Mouse (Mus musculus) forebrain, embryonic 12.5 days (tissue): ENCODE data around the gene Gm20388. TPM values are rescaled to one million over a fixed set of nuclear protein-coding genes. Genes with fewer than 3 reads are reported as not detected.

Experiments
- ATAC-seq: fragments of 200-750 bp; cut with Nextera tagmentation; 2 replicates; pipeline ENCODE4 v1.8.0; 2017; ENCODE audit warnings: moderate TSS enrichment; ENCODE audit not compliant: low FRiP score
- H3K27ac ChIP-seq: fragments of 300-500 bp; sonication (generic); 2 replicates; pipeline ENCODE4 v1.5.1; 2016; ENCODE audit warnings: mild to moderate bottlenecking
- H3K27me3 ChIP-seq: fragments of 300-500 bp; sonication (generic); 2 replicates; pipeline ENCODE4 v1.6.1; 2016; ENCODE audit warnings: mild to moderate bottlenecking
- H3K36me3 ChIP-seq: fragments of 300-500 bp; sonication (generic); replicated peaks from 2 replicates; pipeline ENCODE4 v1.6.1; 2016; ENCODE audit warnings: mild to moderate bottlenecking
- H3K4me1 ChIP-seq: fragments of 300-500 bp; sonication (generic); 2 replicates; pipeline ENCODE4 v1.6.1; 2016
- H3K4me2 ChIP-seq: fragments of 300-500 bp; sonication (generic); 2 replicates; pipeline ENCODE4 v1.6.1; 2016; ENCODE audit warnings: mild to moderate bottlenecking, moderate library complexity
- H3K4me3 ChIP-seq: fragments of 300-500 bp; sonication (generic); replicated peaks from 2 replicates; pipeline ENCODE4 v1.5.1; 2016; ENCODE audit warnings: mild to moderate bottlenecking
- H3K9ac ChIP-seq: fragments of 300-500 bp; sonication (generic); 2 replicates; pipeline ENCODE4 v1.6.1; 2016; ENCODE audit warnings: mild to moderate bottlenecking
- H3K9me3 ChIP-seq: fragments of 300-500 bp; sonication (generic); 2 replicates; pipeline ENCODE4 v1.6.1; 2016
- WGBS: fragments of 180-500 bp; shearing (Covaris S2); methylation state at CpG from one replicate; pipeline ENCODE4 v1.1.7; 2016; 5-methylcytosine and 5-hydroxymethylcytosine counted together
- polyA plus RNA-seq: library from polyadenylated mRNA; unstranded; fragments of >200 nt; fragmentation: Nextera tagmentation; extraction: Ambion mirVana; gene quantifications from 2 replicates; pipeline ENCODE4 v1.2.1, GENCODE M21; 2016

The Gm20388 gene
- polyA plus RNA-seq, 1 experiment from 2014 or later, result not detected

DNA sequence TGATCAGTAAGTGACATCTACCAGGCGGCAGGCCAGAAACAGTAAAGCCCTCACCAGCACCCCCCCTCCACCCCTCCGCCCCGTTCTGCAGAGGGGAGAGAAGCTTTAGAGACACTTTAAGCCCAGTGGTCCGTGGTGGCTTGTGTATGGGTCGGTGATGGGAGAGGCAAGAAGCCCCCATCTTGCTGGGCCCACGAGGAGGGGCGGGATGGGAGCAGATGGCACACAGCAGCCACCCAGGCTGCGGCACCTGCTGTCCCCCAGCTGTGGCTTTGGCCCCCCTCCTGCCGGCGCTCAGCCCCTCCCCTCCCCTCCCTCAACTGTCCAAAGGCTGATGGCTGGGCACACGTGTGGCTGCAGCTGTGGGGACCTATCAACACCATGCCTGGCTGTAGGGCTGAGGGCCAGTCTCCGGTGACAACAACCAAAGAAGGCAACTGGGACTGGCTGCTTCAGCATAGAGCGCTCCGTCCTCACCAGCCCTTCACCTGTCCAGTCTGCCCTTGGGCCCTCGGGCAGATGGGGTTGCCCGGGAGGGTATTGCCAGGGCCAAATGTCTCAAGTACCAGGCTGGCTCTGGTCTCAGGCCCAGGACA lies 2740.8 kb downstream of the Gm20388 start:
- Histone ChIP-seq H3K36me3 (peaks cover 19% of the 10 kb centered on the region), H3K4me1 (peaks cover 33% of the 10 kb centered on the region), H3K27ac (no peak overlapping the region), H3K4me3 (no peak overlapping the region), H3K9ac (peak overlapping the region; percentile 12; the same call in 1 of the 2 replicates), H3K4me2 (no peak overlapping the region), H3K27me3 (no peaks in the 10 kb centered on the region), H3K9me3 (no peaks in the 10 kb centered on the region)
- ATAC-seq, result peak; percentile 60; the same call in 1 of the 2 replicates
- WGBS, result 70% methylated on average over 15 of the region's 16 CpGs

DNA sequence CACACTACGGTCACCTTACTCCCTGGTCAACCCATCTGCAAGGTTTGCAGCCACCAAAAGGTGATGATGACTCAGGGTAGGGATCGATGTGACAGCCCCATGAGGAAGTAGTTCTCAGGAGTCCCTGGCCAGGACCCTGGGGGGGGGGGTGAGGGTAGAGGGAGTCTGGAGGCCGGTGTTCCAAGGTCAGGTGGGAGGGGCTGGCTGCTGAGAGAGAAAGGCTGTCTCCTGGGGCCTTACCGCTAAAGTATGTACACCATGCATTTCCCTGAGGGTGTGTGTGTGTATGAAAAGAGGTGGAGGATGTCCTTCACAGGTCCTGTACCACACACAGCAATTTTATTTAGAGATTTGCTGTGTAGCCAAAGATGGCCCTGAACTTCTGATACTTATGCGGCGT lies 2742.0 kb downstream of the Gm20388 start:
- ATAC-seq, result no peak
- Histone ChIP-seq H3K4me1 (peaks cover 33% of the 10 kb centered on the region), H3K27ac (no peak overlapping the region), H3K9ac (no peak overlapping the region), H3K9me3 (no peaks in the 10 kb centered on the region), H3K36me3 (peaks cover 13% of the 10 kb centered on the region), H3K4me3 (no peak overlapping the region), H3K27me3 (no peaks in the 10 kb centered on the region), H3K4me2 (no peak overlapping the region)
- WGBS, result 74% methylated on average over 6 of the region's 6 CpGs

DNA sequence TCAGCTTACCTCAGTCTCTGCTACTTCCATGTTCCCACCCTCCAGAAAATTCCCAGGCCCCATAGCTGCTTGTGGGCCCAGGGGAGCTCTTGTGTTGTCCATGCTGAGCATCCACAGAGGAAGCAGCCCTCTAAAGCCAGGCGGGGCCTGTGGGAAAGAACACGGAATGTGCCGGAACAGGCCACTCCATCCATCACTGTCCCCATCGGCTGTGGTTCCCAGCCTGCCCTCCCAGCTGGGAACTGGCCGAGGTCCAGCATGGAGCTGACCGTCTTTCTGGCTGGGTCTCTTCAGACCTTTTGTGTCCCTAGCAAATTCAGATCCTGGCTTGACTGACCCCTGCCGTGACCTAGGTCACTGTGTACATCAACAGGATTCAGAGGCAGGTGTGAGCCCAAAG lies 2744.1 kb downstream of the Gm20388 start:
- Histone ChIP-seq H3K27me3 (no peaks in the 10 kb centered on the region), H3K27ac (no peak overlapping the region), H3K4me3 (no peak overlapping the region), H3K4me2 (no peak overlapping the region), H3K9ac (no peak overlapping the region), H3K36me3 (peaks cover 2% of the 10 kb centered on the region; the same call in 1 of the 2 replicates), H3K9me3 (no peaks in the 10 kb centered on the region), H3K4me1 (peaks cover 33% of the 10 kb centered on the region)
- WGBS, result 83% methylated on average over 7 of the region's 7 CpGs
- ATAC-seq, result no peak

DNA sequence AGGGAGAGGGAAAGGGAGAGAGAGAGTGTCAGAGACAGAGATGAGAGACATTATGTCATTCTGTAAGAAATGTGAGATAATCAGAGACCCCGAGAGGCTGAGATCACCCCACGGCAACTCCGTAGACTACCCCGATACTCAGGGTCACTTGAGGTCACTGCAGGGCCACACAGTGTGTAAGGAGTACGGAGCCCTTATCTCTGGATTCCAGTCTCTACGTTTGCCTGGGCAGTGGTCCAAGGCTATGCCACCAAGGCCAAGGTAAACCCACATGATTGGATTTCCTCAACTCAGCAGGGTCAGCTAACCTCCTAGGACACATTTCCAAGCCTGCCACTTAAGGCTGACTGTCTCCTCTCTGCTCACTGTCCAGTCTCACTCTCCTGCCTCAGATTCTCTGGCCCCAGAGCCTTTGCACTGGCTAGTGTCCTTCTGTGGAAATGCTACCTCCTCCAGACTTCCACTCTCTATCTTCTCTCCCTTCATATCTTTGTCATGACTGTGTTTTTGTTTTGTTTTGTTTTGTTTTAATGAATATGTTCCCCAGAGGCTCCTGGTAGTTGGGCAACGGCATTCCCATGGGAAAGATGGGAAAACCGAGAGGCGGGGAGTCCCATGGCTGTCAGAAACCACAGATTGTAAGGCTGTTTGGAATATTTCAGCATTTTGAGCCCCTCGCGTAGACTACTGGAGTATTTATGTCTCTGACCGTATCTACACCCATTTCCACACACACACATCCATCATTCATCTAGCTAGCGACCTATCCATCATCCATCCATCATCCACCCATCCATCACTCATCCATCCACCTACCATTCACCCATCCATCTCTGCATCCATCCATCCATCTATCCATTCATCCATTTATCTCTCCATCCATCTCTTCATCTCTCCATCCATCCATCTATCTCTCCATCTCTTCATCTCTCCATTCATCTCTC lies 2745.7 kb downstream of the Gm20388 start:
- Histone ChIP-seq H3K4me3 (no peak overlapping the region), H3K9me3 (no peaks in the 10 kb centered on the region), H3K27me3 (no peaks in the 10 kb centered on the region), H3K27ac (no peak overlapping the region), H3K9ac (no peak overlapping the region), H3K4me1 (peaks cover 32% of the 10 kb centered on the region), H3K36me3 (no peaks in the 10 kb centered on the region), H3K4me2 (no peak overlapping the region)
- no peak for ATAC-seq
- WGBS, result 87% methylated on average over 13 of the region's 13 CpGs

DNA sequence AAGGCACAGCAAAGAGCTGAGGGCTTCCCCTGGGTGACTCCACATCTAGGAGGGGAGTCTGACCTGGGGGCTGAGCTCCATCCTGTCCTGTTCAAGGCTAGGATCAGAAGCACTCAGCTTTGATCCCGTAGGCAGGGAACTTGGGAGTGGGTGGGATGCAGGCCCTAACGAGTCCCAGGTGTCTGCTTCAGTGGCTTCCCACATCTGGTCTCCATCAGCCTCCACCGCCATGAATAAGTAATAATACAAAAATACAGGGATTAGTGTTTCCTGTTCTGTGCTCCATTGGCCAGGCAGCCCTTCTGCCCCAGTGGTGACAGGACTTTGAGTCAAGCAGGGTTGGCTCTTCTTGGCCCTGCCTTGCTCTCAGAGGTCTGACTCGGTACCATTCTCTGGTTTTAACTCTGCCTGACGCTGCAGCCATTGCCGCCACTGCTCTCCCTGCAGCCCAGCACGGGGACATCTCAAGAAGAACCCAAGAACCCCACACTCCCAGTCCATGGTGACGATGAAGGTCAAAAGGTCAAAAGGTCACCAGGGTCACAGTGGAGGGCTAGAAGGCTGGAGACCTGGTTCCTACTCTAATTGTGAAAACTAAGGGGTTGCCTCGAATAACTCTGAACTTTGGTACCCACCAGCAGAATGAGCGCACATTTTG lies 2747.6 kb downstream of the Gm20388 start:
- H3K4me3 ChIP-seq, result no peak overlapping the region
- no peak overlapping the region for H3K4me2 ChIP-seq
- no peak overlapping the region for H3K27ac ChIP-seq
- no peaks in the 10 kb centered on the region for H3K9me3 ChIP-seq
- no peaks in the 10 kb centered on the region for H3K27me3 ChIP-seq
- 70% methylated on average over 10 of the region's 10 CpGs for WGBS
- peaks cover 23% of the 10 kb centered on the region for H3K4me1 ChIP-seq
- no peak for ATAC-seq
- H3K36me3 ChIP-seq, result no peaks in the 10 kb centered on the region
- H3K9ac ChIP-seq, result no peak overlapping the region

DNA sequence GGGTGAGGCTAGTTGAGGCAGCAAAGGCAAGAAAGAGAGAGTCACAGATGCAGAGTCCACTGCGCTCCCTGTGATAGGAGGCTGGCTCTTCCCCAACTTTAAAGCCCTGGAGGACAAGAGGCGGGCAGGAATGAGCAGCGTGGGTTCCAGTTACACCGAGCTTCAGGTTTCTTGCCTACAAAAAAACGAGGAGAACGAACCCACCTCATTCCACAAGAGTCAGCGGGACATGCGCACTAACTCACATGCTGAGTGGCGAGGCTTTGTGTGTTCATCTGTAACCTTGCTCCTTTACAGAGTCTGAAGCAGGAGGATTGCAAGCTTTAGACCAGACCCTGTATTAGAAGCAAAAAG lies 2748.1 kb downstream of the Gm20388 start:
- H3K27ac ChIP-seq, result no peak overlapping the region
- no peaks in the 10 kb centered on the region for H3K27me3 ChIP-seq
- no peaks in the 10 kb centered on the region for H3K9me3 ChIP-seq
- WGBS, result 80% methylated on average over 9 of the region's 9 CpGs
- H3K4me2 ChIP-seq, result no peak overlapping the region
- H3K36me3 ChIP-seq, result no peaks in the 10 kb centered on the region
- H3K4me1 ChIP-seq, result peaks cover 18% of the 10 kb centered on the region
- no peak for ATAC-seq
- H3K4me3 ChIP-seq, result no peak overlapping the region
- no peak overlapping the region for H3K9ac ChIP-seq

DNA sequence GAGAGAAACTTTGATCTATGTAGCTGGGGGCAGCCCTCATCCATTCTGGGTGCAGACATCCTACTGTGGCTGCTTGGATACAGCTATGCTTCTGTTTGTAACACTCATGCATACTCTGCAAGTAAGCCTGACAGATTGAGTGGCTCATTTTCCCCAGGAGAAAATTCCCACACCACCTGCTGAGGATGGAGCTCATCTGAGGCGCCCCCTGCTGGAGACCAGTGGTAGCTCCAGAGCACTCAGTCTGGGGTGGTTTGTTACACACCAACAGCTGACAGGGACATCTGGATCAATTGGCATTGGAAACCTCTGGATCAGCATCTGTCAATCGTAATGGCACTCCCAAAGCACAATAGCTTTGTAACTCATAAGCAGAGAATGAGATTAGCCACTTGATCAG lies 2749.4 kb downstream of the Gm20388 start:
- Histone ChIP-seq H3K4me3 (no peak overlapping the region), H3K9me3 (no peaks in the 10 kb centered on the region), H3K9ac (no peak overlapping the region), H3K36me3 (no peaks in the 10 kb centered on the region), H3K4me2 (no peak overlapping the region), H3K27me3 (no peaks in the 10 kb centered on the region), H3K4me1 (peaks cover 19% of the 10 kb centered on the region), H3K27ac (no peak overlapping the region)
- 69% methylated on average over 2 of the region's 2 CpGs for WGBS
- no peak for ATAC-seq

DNA sequence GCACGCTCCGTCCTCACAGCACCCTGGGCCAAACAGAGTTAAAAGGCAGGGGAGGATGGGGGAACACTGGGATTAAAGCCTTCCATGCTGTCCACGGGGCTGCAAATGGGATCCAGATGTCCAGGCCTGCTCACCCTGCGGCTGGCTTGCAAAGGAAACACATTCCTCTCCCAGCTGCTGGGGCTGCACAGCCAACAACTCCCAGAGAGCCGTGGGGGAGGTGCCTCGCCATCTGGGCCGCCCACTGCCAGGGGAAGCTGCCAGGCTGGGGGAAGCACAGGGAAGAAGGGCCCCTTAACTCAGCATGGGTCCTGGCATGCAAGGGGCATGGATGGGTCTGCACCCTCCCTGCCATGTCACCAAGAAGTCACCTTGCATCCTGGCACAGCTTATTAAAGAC lies 2750.5 kb downstream of the Gm20388 start:
- Histone ChIP-seq H3K27ac (no peak overlapping the region; the same call in 1 of the 2 replicates), H3K4me1 (peaks cover 29% of the 10 kb centered on the region), H3K9me3 (no peaks in the 10 kb centered on the region), H3K27me3 (no peaks in the 10 kb centered on the region), H3K36me3 (no peaks in the 10 kb centered on the region), H3K4me3 (no peak overlapping the region), H3K4me2 (no peak overlapping the region), H3K9ac (no peak overlapping the region)
- no peak for ATAC-seq
- 60% methylated on average over 7 of the region's 7 CpGs for WGBS

DNA sequence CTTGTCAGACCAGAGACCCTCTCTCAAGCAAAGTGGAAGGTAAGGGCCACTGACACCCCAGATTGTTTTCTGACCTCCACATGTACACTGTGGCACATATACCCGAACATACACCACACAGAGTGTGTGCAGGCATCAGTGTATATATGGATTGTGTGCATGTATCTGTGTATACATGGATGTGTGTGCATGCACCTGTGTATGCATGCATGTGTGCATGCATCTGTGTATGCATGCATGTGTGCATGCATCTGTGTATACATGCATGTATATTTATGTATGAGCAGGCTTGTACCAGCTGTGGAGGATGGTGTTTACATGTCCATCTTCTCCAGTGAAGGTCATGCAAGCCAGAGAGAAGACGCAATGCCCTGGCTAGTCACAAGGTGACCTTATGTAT lies 2751.3 kb downstream of the Gm20388 start:
- H3K36me3 ChIP-seq, result no peaks in the 10 kb centered on the region
- H3K27me3 ChIP-seq, result no peaks in the 10 kb centered on the region
- no peak overlapping the region for H3K4me3 ChIP-seq
- 88% methylated on average over 2 of the region's 2 CpGs for WGBS
- peaks cover 36% of the 10 kb centered on the region for H3K4me1 ChIP-seq
- H3K9me3 ChIP-seq, result no peaks in the 10 kb centered on the region
- no peak overlapping the region for H3K27ac ChIP-seq
- H3K4me2 ChIP-seq, result no peak overlapping the region
- H3K9ac ChIP-seq, result no peak overlapping the region
- no peak for ATAC-seq

DNA sequence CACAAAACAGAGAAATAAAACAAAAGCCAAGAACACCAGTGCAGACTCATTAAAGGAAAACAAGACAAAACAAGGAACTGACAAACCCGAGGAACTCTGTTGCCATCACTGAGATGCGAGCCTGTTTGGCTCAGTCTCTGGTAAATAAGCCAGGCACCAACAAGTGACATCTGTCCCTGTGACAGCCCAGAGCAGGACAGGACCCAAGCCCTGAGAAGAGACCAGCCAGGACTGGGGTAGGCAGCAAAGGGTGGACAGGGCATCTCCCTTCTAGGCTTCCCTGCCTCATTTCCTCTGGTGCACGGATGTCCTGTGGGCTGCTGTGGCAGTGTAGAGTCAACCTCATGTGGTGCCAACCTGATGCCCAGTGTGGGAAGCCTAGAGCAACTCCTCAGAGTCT lies 2752.5 kb downstream of the Gm20388 start:
- Histone ChIP-seq H3K27ac (no peak overlapping the region), H3K9ac (no peak overlapping the region), H3K4me2 (no peak overlapping the region), H3K9me3 (no peaks in the 10 kb centered on the region), H3K27me3 (peaks cover 11% of the 10 kb centered on the region; the same call in 1 of the 2 replicates), H3K4me1 (peaks cover 42% of the 10 kb centered on the region), H3K4me3 (no peak overlapping the region), H3K36me3 (no peaks in the 10 kb centered on the region)
- WGBS, result 85% methylated on average over 3 of the region's 3 CpGs
- no peak for ATAC-seq

DNA sequence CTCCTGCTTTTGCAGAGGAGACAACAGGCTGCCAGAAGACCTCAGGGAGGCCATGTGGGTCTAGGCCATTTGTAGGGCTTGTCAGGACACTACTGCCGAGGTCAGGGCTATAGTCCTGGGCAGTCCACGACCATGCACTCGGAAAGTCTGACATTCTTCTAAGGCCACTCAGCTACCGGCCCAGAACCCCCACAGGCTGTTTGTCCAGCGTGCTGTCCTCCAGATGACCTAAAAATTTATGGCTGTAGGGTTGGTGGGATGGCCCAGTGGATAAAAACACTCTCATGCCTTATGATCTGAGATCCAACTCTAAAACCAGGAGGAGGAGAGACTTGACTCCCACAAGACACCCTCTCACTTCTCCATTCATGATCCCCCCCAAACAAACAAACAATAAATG lies 2753.0 kb downstream of the Gm20388 start:
- H3K9ac ChIP-seq, result no peak overlapping the region
- no peak overlapping the region for H3K27ac ChIP-seq
- H3K9me3 ChIP-seq, result no peaks in the 10 kb centered on the region
- peaks cover 16% of the 10 kb centered on the region; the same call in 1 of the 2 replicates for H3K27me3 ChIP-seq
- ATAC-seq, result no peak
- 84% methylated on average over 5 of the region's 5 CpGs for WGBS
- peaks cover 42% of the 10 kb centered on the region for H3K4me1 ChIP-seq
- no peak overlapping the region for H3K4me3 ChIP-seq
- H3K36me3 ChIP-seq, result no peaks in the 10 kb centered on the region
- H3K4me2 ChIP-seq, result no peak overlapping the region

DNA sequence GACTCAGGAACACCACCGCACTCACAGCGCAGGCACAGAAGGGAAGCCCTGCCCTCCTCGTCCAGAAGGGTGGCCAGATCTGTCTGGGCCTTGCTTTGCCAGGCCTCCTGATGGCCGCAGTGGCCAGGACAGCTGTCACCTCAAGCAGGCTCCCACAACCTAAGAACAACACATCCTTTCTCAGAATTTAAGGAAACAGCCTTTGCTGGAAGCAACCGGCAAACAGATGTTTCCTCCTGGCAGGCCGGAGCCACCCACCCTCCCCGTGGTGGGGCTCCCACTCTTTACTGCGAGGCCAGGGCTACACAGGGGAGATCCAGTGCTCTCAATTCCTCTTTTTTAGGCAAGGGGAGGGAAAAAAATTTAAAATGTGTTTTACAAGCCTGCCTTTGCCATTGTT lies 2754.6 kb downstream of the Gm20388 start:
- H3K27me3 ChIP-seq, result peaks cover 31% of the 10 kb centered on the region
- no peak overlapping the region for H3K9ac ChIP-seq
- no peak overlapping the region for H3K4me2 ChIP-seq
- peak; percentile 49; the same call in 1 of the 2 replicates for ATAC-seq
- no peaks in the 10 kb centered on the region for H3K36me3 ChIP-seq
- no peak overlapping the region for H3K4me3 ChIP-seq
- peaks cover 47% of the 10 kb centered on the region for H3K4me1 ChIP-seq
- H3K9me3 ChIP-seq, result no peaks in the 10 kb centered on the region
- peak overlapping the region; percentile 60 for H3K27ac ChIP-seq
- WGBS, result 53% methylated on average over 8 of the region's 8 CpGs
